Mouse (Mus musculus) stomach, postnatal 0 days (tissue): ENCODE results near the gene Per1. TPM values are rescaled to one million over a fixed set of nuclear protein-coding genes. Genes with fewer than 3 reads are reported as not detected.

Experiments used
- ATAC-seq: fragments of 200-750 bp; cut with Nextera tagmentation; 2 replicates; pipeline ENCODE4 v1.8.0; 2017; ENCODE audit not compliant: low FRiP score, low TSS enrichment
- DNase-seq: peaks from one replicate; pipeline ENCODE4 v3.0.0-alpha.2; 2016; ENCODE audit warnings: low spot score
- H3K27ac ChIP-seq: fragments of 300-500 bp; sonication (generic); replicated peaks from 2 replicates; pipeline ENCODE4 v1.5.1; 2014; ENCODE audit warnings: mild to moderate bottlenecking, control low read depth
- H3K27me3 ChIP-seq: fragments of 300-500 bp; sonication (generic); 2 replicates; pipeline ENCODE4 v1.6.1; 2014; ENCODE audit warnings: low read length; ENCODE audit not compliant: control insufficient read depth, insufficient read depth
- H3K36me3 ChIP-seq: fragments of 300-500 bp; sonication (generic); 2 replicates; pipeline ENCODE4 v1.6.1; 2014; ENCODE audit warnings: low read length, mixed read lengths; ENCODE audit not compliant: control insufficient read depth, insufficient read depth
- H3K4me1 ChIP-seq: fragments of 300-500 bp; sonication (generic); replicated peaks from 2 replicates; pipeline ENCODE4 v1.6.1; 2014; ENCODE audit warnings: antibody characterized with exemption; ENCODE audit not compliant: control insufficient read depth, insufficient read depth
- H3K4me2 ChIP-seq: fragments of 300-500 bp; sonication (generic); replicated peaks from 2 replicates; pipeline ENCODE4 v1.6.1; 2014; ENCODE audit warnings: low read depth, mild to moderate bottlenecking, control low read depth, moderate library complexity
- H3K4me3 ChIP-seq: fragments of 300-500 bp; sonication (generic); 2 replicates; pipeline ENCODE4 v1.5.1; 2014; ENCODE audit warnings: low read depth, low read length, control low read depth
- H3K9ac ChIP-seq: fragments of 300-500 bp; sonication (generic); 2 replicates; pipeline ENCODE4 v1.6.1; 2014; ENCODE audit warnings: mild to moderate bottlenecking, low read length, control low read depth, mixed read lengths
- H3K9me3 ChIP-seq: fragments of 300-500 bp; sonication (generic); 2 replicates; pipeline ENCODE4 v1.6.1; 2016; ENCODE audit warnings: low read length; ENCODE audit not compliant: control insufficient read depth
- CTCF ChIP-seq: IDR thresholded peaks from 2 replicates; pipeline ENCODE4 v1.5.1; 2016; ENCODE audit warnings: antibody characterized with exemption, low read depth, mild to moderate bottlenecking, moderate library complexity
- EP300 ChIP-seq: optimal IDR thresholded peaks from 2 replicates; pipeline ENCODE3; 2016; ENCODE audit warnings: antibody characterized with exemption
- WGBS: fragments of 180-500 bp; shearing (Covaris S2); extraction: QIAGEN DNeasy Blood & Tissue Kit; methylation state at CpG from one replicate; pipeline ENCODE4 v1.1.7; 2014; 5-methylcytosine and 5-hydroxymethylcytosine counted together
- polyA plus RNA-seq: library from polyadenylated mRNA; unstranded; fragments of >200 nt; fragmentation: Nextera tagmentation; extraction: Ambion mirVana; gene quantifications from 2 replicates; pipeline ENCODE4 v1.2.1, GENCODE M21; 2015

Gene Per1
- polyA plus RNA-seq, 1 experiment from 2014 or later, result 13.1 TPM

GRCm38 (mm10) chr11:69123693-69124497 is 28.9 kb downstream of the Per1 start:
- ATAC-seq, result peak; percentile 62
- Histone ChIP-seq H3K36me3 (no peaks in the 10 kb centered on the region), H3K27ac (peak overlapping the region; percentile 89), H3K4me2 (peak overlapping the region; percentile 83), H3K4me3 (peak overlapping the region; percentile 68), H3K4me1 (peaks cover 2% of the 10 kb centered on the region; the same call in 1 of the 2 replicates), H3K27me3 (no peaks in the 10 kb centered on the region), H3K9me3 (no peaks in the 10 kb centered on the region), H3K9ac (peak overlapping the region; percentile 58)
- DNase-seq, result peak; percentile 87
- WGBS, result under 1% methylated on average over 31 of the region's 31 CpGs
- no peak for TF ChIP-seq CTCF
- TF ChIP-seq EP300, result peak; percentile 81

DNA sequence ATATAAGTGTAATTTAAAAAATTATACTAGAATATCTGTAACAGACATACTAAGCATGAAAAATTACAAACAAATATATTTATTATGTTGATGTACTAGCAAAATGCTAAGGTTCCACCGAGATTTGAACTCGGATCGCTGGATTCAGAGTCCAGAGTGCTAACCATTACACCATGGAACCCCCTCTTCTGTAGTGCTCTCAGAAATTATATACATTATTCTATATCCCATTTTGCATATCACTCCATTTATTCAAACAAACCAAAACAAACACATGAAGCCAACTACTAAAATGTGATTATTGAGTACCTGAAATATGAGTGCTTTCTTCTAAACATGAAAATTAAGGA is 29.5 kb downstream of the Per1 start:
- ATAC-seq (peak; percentile 21; the same call in 1 of the 2 replicates), DNase-seq (peak; percentile 60)
- Histone ChIP-seq H3K27ac (no peak overlapping the region), H3K36me3 (no peaks in the 10 kb centered on the region), H3K4me3 (no peak overlapping the region), H3K9ac (no peak overlapping the region), H3K27me3 (no peaks in the 10 kb centered on the region), H3K9me3 (no peaks in the 10 kb centered on the region), H3K4me2 (no peak overlapping the region), H3K4me1 (peaks cover 2% of the 10 kb centered on the region; the same call in 1 of the 2 replicates)
- TF ChIP-seq CTCF (no peak), EP300 (peak; percentile 12)
- WGBS, result under 1% methylated on average over 3 of the region's 3 CpGs

DNA sequence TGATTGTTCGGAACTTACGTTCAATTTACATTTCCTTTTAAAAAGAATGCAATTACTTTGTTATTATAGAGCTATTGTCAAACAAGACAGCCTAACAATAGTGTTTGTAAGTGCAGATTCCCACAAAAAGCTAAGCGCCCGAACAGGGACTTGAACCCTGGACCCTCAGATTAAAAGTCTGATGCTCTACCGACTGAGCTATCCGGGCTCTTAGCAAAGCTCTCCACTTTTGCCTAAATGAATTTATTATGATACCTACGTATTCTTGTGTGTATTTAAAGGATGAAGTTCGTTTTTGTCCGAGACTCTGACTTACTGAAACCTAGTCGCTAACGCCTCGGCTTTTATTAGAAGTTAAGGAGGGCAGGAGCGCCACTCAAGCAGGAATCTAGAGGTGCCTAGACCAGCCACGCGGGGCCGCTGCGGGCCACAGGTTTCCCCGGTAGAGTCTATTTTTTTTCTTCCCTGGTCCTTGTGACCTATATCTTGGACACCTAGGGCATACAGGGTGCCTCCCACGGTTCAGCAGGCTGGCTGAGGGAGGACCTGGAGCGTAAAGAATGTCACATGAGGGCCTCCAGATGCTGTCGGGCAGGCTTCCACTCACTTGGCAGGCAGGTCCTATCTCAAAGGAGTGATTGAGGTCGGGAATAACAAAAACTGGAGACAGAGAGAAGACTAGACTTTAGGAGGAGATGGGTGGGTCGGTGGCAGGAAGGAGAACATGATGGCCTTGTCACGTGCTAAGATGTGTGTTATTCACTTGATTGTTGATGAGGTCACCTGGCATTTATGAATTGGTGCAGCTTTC is 30.2 kb downstream of the Per1 start:
- H3K9ac ChIP-seq, result peak overlapping the region; percentile 35
- no peaks in the 10 kb centered on the region for H3K27me3 ChIP-seq
- no peak for TF ChIP-seq EP300
- peak; percentile 73 for TF ChIP-seq CTCF
- no peaks in the 10 kb centered on the region for H3K9me3 ChIP-seq
- H3K4me2 ChIP-seq, result peak overlapping the region; percentile 65
- DNase-seq, result peak; percentile 79
- peak overlapping the region; percentile 74 for H3K27ac ChIP-seq
- peak; percentile 46 for ATAC-seq
- no peaks in the 10 kb centered on the region for H3K36me3 ChIP-seq
- under 1% methylated on average over 24 of the region's 24 CpGs for WGBS
- H3K4me3 ChIP-seq, result peak overlapping the region; percentile 37
- H3K4me1 ChIP-seq, result peaks cover under 1% of the 10 kb centered on the region; the same call in 1 of the 2 replicates

DNA sequence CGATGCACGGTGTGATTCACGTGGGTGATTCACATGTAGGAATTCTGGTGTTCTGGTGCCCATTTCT is 30.7 kb downstream of the Per1 start, which contains the start of gene Aloxe3:
Gene Aloxe3 (plus strand): TSS at position 45 of the 67 bp plus-strand sequence.
- DNase-seq, result no peak
- Histone ChIP-seq H3K27ac (peak within 1 kb of the TSS; percentile 74), H3K9me3 (no peaks in the 10 kb centered on the region), H3K36me3 (no peaks in the 10 kb centered on the region), H3K9ac (peak within 1 kb of the TSS; percentile 35), H3K4me3 (peak within 1 kb of the TSS; percentile 37), H3K4me1 (no peaks in the 10 kb centered on the region), H3K4me2 (peak within 1 kb of the TSS; percentile 65), H3K27me3 (no peaks in the 10 kb centered on the region)
- ATAC-seq, result no peak
- TF ChIP-seq EP300, result no peak
- TF ChIP-seq CTCF, result no peak
- whole genome bisulfite sequencing, result 2% methylated on average over 3 of the region's 3 CpGs

GRCm38 (mm10) chr11:69125919-69126705 is 31.1 kb downstream of the Per1 start:
- Histone ChIP-seq H3K9me3 (no peaks in the 10 kb centered on the region), H3K27ac (peak overlapping the region; percentile 74), H3K4me3 (peak overlapping the region; percentile 37), H3K27me3 (no peaks in the 10 kb centered on the region), H3K4me2 (peak overlapping the region; percentile 65), H3K36me3 (no peaks in the 10 kb centered on the region), H3K4me1 (no peaks in the 10 kb centered on the region), H3K9ac (peak overlapping the region; percentile 35; the same call in 1 of the 2 replicates)
- no peak for DNase-seq
- 13% methylated on average over 18 of the region's 20 CpGs for WGBS
- ATAC-seq, result no peak
- no peak for TF ChIP-seq EP300
- TF ChIP-seq CTCF, result 0 out of 2 replicates have a peak, but pooled peaks have one; percentile 5
